Mouse (Mus musculus): ENCODE measurements around the gene N4bp1. TPM values are rescaled to one million over a fixed set of nuclear protein-coding genes. Genes with fewer than 3 reads are reported as not detected.

The N4bp1 gene
- total and polyA plus RNA-seq, 3 experiments = 12.2 to 15.6 (median 12.8) TPM

DNA sequence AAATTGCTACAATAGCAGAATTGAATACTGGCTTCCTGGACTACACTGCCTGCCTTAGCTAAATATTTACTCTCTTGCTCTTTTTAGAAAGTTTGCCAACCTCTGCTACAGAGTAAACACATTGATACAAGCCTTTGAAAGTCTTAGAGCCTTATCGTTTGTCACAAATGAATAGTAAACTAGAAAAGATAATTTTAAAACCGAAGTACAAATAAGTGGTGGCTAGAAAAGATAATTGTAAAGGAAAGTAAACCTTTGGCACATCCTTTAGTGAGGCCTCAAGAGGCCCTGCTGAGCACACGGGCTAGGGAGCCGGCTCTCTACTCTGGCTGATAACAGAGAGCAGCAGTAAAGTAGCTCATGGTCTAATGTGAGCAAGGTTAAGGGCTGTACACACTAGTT is 126.0 kb downstream of the N4bp1 start:
- dilution Hi-C loops (cut with MboI; ENCODE audit: extremely low pct_ligation_motif_present, extremely low pct_unique_long_range_greater_than_20kb, low sequenced_read_pairs) (no loop called here), in situ Hi-C loops (cut with MboI; ENCODE audit: low pct_ligation_motif_present, low pct_unique_long_range_greater_than_20kb, low sequenced_read_pairs) (no loop called here)
- Histone ChIP-seq H3K79me2 (replicated peaks; ENCODE audit: control insufficient read depth, extremely low read depth, insufficient read depth, poor library complexity, severe bottlenecking) (no peaks in the 10 kb centered on the region), H3K4me1 (ENCODE audit: control insufficient read depth in 1 of 2, insufficient read depth in 2 of 2) (peaks cover 5 to 36% of the 10 kb centered on the region in 2 experiments; a peak in 3 of 4 replicates), H3K27ac (ENCODE audit: insufficient read depth, low read depth) (no peak overlapping the region), H3K4me2 (ENCODE audit: insufficient read depth, low read depth, poor library complexity, severe bottlenecking) (no peak overlapping the region), H3K9me3 (replicated peaks; ENCODE audit: low read length) (no peaks in the 10 kb centered on the region), H3K27me3 (replicated peaks) (no peaks in the 10 kb centered on the region), H3K36me3 (replicated peaks in 1 of 2; ENCODE audit: control insufficient read depth in 1 of 2, insufficient read depth in 1 of 2, low read length in 1 of 2) (no peaks in the 10 kb centered on the region), H3K9ac (ENCODE audit: insufficient read depth, low read depth) (no peak overlapping the region), H3K4me3 (replicated peaks in 1 of 3; ENCODE audit: low read depth in 2 of 3, low read length in 2 of 3, poor library complexity in 1 of 3) (no peak overlapping the region)
- DNase-seq (ENCODE audit: extremely low read depth) = no peak
- TF ChIP-seq NRF1 (IDR thresholded peaks at IDR 0.05; ENCODE audit: low read depth, low read length) = no peak
- no peak for TF ChIP-seq GABPA (IDR thresholded peaks at IDR 0.05; ENCODE audit: insufficient replicate concordance, low read depth, low read length)
- no peak for TF ChIP-seq MAFK (IDR thresholded peaks at IDR 0.05; ENCODE audit: insufficient replicate concordance, low read length)
- TF ChIP-seq SIN3A (IDR thresholded peaks at IDR 0.05; ENCODE audit: low read length) = no peak
- no peak for TF ChIP-seq BHLHE40 (IDR thresholded peaks at IDR 0.05; ENCODE audit: low read depth, low read length)
- TF ChIP-seq POLR2AphosphoS2 (IDR thresholded peaks at IDR 0.05; ENCODE audit: low read depth, low read length) = no peak
- no peak for TF ChIP-seq CHD1 (IDR thresholded peaks at IDR 0.05; ENCODE audit: low read depth, low read length)
- TF ChIP-seq IRF4 (IDR thresholded peaks at IDR 0.05; ENCODE audit: low read depth, low read length) = no peak
- TF ChIP-seq USF1 (IDR thresholded peaks at IDR 0.05; ENCODE audit: low read depth, low read length) = no peak
- TF ChIP-seq EP300 (IDR thresholded peaks at IDR 0.05; ENCODE audit: low read length) = no peak
- no peak for TF ChIP-seq UBTF (IDR thresholded peaks at IDR 0.05; ENCODE audit: low read depth, low read length)
- no peak for TF ChIP-seq MEF2A (IDR thresholded peaks at IDR 0.05; ENCODE audit: borderline replicate concordance, low read depth, low read length)
- no peak for TF ChIP-seq KAT2A (IDR thresholded peaks at IDR 0.05; ENCODE audit: insufficient replicate concordance, low read length)
- no peak for TF ChIP-seq RCOR1 (conservative IDR thresholded peaks at IDR 0.05; ENCODE audit: low read depth, low read length)
- no peak for TF ChIP-seq PAX5 (IDR thresholded peaks at IDR 0.05; ENCODE audit: low read length)
- TF ChIP-seq JUN (IDR thresholded peaks at IDR 0.05; ENCODE audit: insufficient read depth, low read depth, low read length) = no peak
- no peak for TF ChIP-seq MAX (IDR thresholded peaks at IDR 0.05; ENCODE audit: low read length)
- TF ChIP-seq ZNF384 (IDR thresholded peaks at IDR 0.05; ENCODE audit: low read depth, low read length) = no peak
- TF ChIP-seq TCF12 (IDR thresholded peaks at IDR 0.05; ENCODE audit: low read depth, low read length) = no peak
- no peak for TF ChIP-seq E2F4 (IDR thresholded peaks at IDR 0.05; ENCODE audit: insufficient replicate concordance, low read depth, low read length)

DNA sequence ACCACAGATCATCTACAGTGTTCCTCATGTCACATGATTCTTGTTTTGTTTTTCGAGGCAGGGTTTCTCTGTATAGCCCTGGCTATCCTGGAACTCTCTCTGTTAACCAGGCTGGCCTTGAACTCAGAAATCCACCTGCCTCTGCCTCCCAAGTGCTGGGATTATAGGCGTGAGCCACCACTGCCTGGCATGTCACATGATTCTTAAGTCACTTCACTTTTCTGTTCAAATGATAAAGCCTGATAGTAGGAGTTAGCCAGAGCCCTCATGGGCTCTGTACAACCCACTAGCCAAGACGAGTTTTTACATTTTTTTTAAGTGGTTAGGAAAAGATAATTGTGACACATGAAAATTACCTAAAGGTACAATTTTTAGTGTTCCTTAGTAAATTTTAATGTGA is 126.4 kb downstream of the N4bp1 start:
- H3K9ac ChIP-seq (ENCODE audit: insufficient read depth, low read depth) = no peak overlapping the region
- H3K4me1 ChIP-seq (ENCODE audit: control insufficient read depth in 1 of 2, insufficient read depth in 2 of 2) = peaks cover 5 to 36% of the 10 kb centered on the region in 2 experiments; a peak in 3 of 4 replicates
- H3K27me3 ChIP-seq (replicated peaks) = no peaks in the 10 kb centered on the region
- H3K4me2 ChIP-seq (ENCODE audit: insufficient read depth, low read depth, poor library complexity, severe bottlenecking) = no peak overlapping the region
- H3K36me3 ChIP-seq (replicated peaks in 1 of 2; ENCODE audit: control insufficient read depth in 1 of 2, insufficient read depth in 1 of 2, low read length in 1 of 2) = no peaks in the 10 kb centered on the region
- H3K79me2 ChIP-seq (replicated peaks; ENCODE audit: control insufficient read depth, extremely low read depth, insufficient read depth, poor library complexity, severe bottlenecking) = no peaks in the 10 kb centered on the region
- H3K9me3 ChIP-seq (replicated peaks; ENCODE audit: low read length) = peaks cover under 1% of the 10 kb centered on the region
- no peak overlapping the region for H3K27ac ChIP-seq (ENCODE audit: insufficient read depth, low read depth)
- in situ Hi-C loops (cut with MboI; ENCODE audit: low pct_ligation_motif_present, low pct_unique_long_range_greater_than_20kb, low sequenced_read_pairs) = no loop called here
- H3K4me3 ChIP-seq (replicated peaks in 1 of 3; ENCODE audit: low read depth in 2 of 3, low read length in 2 of 3, poor library complexity in 1 of 3) = no peak overlapping the region
- DNase-seq (ENCODE audit: extremely low read depth) = no peak
- TF ChIP-seq CHD2 (IDR thresholded peaks at IDR 0.05; ENCODE audit: low read length) (no peak), EP300 (IDR thresholded peaks at IDR 0.05; ENCODE audit: low read length) (no peak), CHD1 (IDR thresholded peaks at IDR 0.05; ENCODE audit: low read depth, low read length) (no peak), MEF2A (IDR thresholded peaks at IDR 0.05; ENCODE audit: borderline replicate concordance, low read depth, low read length) (no peak), ELF1 (IDR thresholded peaks at IDR 0.05; ENCODE audit: low read depth, low read length) (no peak), IRF4 (IDR thresholded peaks at IDR 0.05; ENCODE audit: low read depth, low read length) (no peak), MAX (IDR thresholded peaks at IDR 0.05; ENCODE audit: low read length) (no peak), SMC3 (IDR thresholded peaks at IDR 0.05; ENCODE audit: low read depth, low read length) (no peak), USF1 (IDR thresholded peaks at IDR 0.05; ENCODE audit: low read depth, low read length) (no peak), CTCF (conservative IDR thresholded peaks at IDR 0.05 in 1 of 2, IDR thresholded peaks at IDR 0.05 in 1 of 2; ENCODE audit: low read depth in 2 of 2, low read length in 2 of 2) (no peak), UBTF (IDR thresholded peaks at IDR 0.05; ENCODE audit: low read depth, low read length) (no peak), RCOR1 (conservative IDR thresholded peaks at IDR 0.05; ENCODE audit: low read depth, low read length) (no peak), TCF12 (IDR thresholded peaks at IDR 0.05; ENCODE audit: low read depth, low read length) (no peak), TBP (conservative IDR thresholded peaks at IDR 0.05; ENCODE audit: low read depth, low read length) (no peak), ZNF384 (IDR thresholded peaks at IDR 0.05; ENCODE audit: low read depth, low read length) (no peak)
- dilution Hi-C loops (cut with MboI; ENCODE audit: extremely low pct_ligation_motif_present, extremely low pct_unique_long_range_greater_than_20kb, low sequenced_read_pairs) = no loop called here

All from CH12.LX (cell line).